In the genomic region with DNA sequence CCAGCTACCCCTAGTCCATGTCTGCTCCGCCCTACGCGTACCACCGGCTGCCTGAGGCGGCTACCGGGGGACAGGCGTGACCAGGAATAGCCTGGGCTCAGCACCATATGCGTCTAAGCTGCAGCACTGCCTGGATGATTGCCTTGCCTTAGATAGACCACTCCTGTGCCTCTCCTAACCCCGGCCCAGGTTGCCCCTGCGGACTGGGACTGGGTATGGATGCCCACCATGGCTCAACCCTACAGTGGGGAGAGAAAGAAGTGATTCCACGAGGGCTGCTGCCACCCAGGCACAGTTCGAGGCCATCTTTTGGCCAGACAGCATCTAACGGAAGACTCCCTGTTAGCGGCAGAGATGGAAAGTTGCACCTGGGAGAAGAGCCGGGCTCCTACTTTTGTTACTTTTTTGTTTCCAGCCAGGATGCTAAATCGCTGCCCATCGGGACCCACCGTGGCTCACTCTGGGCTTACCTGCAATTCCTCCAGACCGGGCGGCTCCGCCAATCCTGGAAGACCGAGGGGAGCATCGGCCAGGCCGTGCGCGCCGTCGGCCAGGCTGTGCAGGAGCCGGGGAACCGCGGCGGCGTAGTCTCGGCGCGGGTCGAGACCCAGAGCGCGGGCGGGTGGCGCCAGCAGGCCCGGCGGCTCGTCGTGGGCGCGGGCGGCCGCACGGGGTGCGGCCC, we compare ENCODE assay signal across 9 mouse cellular contexts. TPM values are rescaled to one million over a fixed set of nuclear protein-coding genes. Genes with fewer than 3 reads are reported as not detected.
DNase-seq lines count a peak whose midpoint lies in the region; ATAC-seq lines count a peak whose summit lies in the region.
"Had no signal": no experiment of that assay in that cellular context is flagged by ENCODE, and none has a peak within 500 bp of the region (broad histone marks: within the 10 kb centered on the region; RNA-seq: fewer than 3 reads in every experiment).

No protein-coding gene starts in this region.

- peak overlapping the region; percentile 28 for H3K4me3 ChIP-seq in liver, embryonic 12.5 days
- H3K4me3 ChIP-seq in stomach, embryonic 15.5 days (replicated peaks): peak overlapping the region; percentile 36

- H3K36me3 ChIP-seq in liver, embryonic 12.5 days: no peaks in the 10 kb centered on the region
- H3K36me3 ChIP-seq in stomach, embryonic 15.5 days: no peaks in the 10 kb centered on the region

- peak overlapping the region; percentile 46 for H3K4me2 ChIP-seq in liver, embryonic 12.5 days
- H3K4me2 ChIP-seq in stomach, embryonic 15.5 days: peak overlapping the region; percentile 57

- peak; percentile 35 for DNase-seq in embryo, embryonic 10.5 days (ENCODE audit: low spot score)
- no peak for DNase-seq in embryo, embryonic 10 days (ENCODE audit: low spot score)
- DNase-seq in retina, postnatal 1 day: peak; percentile 31
- DNase-seq in retina, embryonic 14.5 days (ENCODE audit: low spot score): no peak
- DNase-seq in adrenal gland, adult 2 months: no peak
- no peak for DNase-seq in layer of hippocampus, postnatal 36 days

- H3K9me3 ChIP-seq in liver, embryonic 12.5 days (replicated peaks): no peaks in the 10 kb centered on the region
- no peaks in the 10 kb centered on the region for H3K9me3 ChIP-seq in stomach, embryonic 15.5 days

- WGBS in liver, embryonic 12.5 days (ENCODE audit: insufficient replicate concordance): 3% methylated on average over 51 of the region's 51 CpGs
- WGBS in stomach, embryonic 15.5 days: 4% methylated on average over 51 of the region's 51 CpGs

- no peak overlapping the region for H3K27ac ChIP-seq in liver, embryonic 12.5 days
- no peak overlapping the region for H3K27ac ChIP-seq in stomach, embryonic 15.5 days

- peaks cover 100% of the 10 kb centered on the region for H3K27me3 ChIP-seq in liver, embryonic 12.5 days (replicated peaks)
- peaks cover 95% of the 10 kb centered on the region for H3K27me3 ChIP-seq in stomach, embryonic 15.5 days (replicated peaks)

- no peak overlapping the region for H3K9ac ChIP-seq in liver, embryonic 12.5 days
- no peak overlapping the region for H3K9ac ChIP-seq in stomach, embryonic 15.5 days

- peaks cover 12% of the 10 kb centered on the region for H3K4me1 ChIP-seq in liver, embryonic 12.5 days
- H3K4me1 ChIP-seq in stomach, embryonic 15.5 days: peaks cover 21% of the 10 kb centered on the region

- no peak for ATAC-seq in liver, embryonic 12.5 days
- no peak for ATAC-seq in stomach, embryonic 15.5 days (ENCODE audit: insufficient read depth, low FRiP score, low read depth)

RNA-seq across cellular contexts. Expression of gene Tfap2e, which starts 1.2 kb away (rescaled TPM):
- polyA plus RNA-seq in liver, embryonic 12.5 days (2016; fragmentation: Nextera tagmentation; extraction: Ambion mirVana): not detected in 2 replicates
- polyA plus RNA-seq in stomach, embryonic 15.5 days (2015; fragmentation: Nextera tagmentation; extraction: Ambion mirVana): not detected in 2 replicates
- not detected for total RNA-seq in adrenal gland, adult 2 months (2021)
- not detected in 2 replicates for polyA plus RNA-seq in adrenal gland, adult 2 months (2012; rRNA removed)
- total RNA-seq in layer of hippocampus, postnatal 36 days (2021): not detected
- total RNA-seq: left cerebral cortex, postnatal 10 days had no signal

RNA-seq across cellular contexts. Expression of gene Ncdn, which starts 18.4 kb away (rescaled TPM):
- polyA plus RNA-seq in liver, embryonic 12.5 days (2016; fragmentation: Nextera tagmentation; extraction: Ambion mirVana): 14.7 and 15.2 TPM in 2 replicates
- 24.7 and 26.9 TPM in 2 replicates for polyA plus RNA-seq in stomach, embryonic 15.5 days (2015; fragmentation: Nextera tagmentation; extraction: Ambion mirVana)
- 10 to 100 TPM; 32.4 to 36.4 TPM for total RNA-seq in adrenal gland, adult 2 months (2021)
- polyA plus RNA-seq in adrenal gland, adult 2 months (2012; rRNA removed): 66.6 and 82.2 TPM in 2 replicates
- total RNA-seq in layer of hippocampus, postnatal 36 days (2021): 1,000 to 10,000 TPM; 1,851 to 1,927 TPM

RNA-seq across cellular contexts. Expression of gene AU040320, which starts 18.5 kb away (rescaled TPM):
- polyA plus RNA-seq in liver, embryonic 12.5 days (2016; fragmentation: Nextera tagmentation; extraction: Ambion mirVana): 10.3 and 10.8 TPM in 2 replicates
- 20.2 and 29.9 TPM in 2 replicates for polyA plus RNA-seq in stomach, embryonic 15.5 days (2015; fragmentation: Nextera tagmentation; extraction: Ambion mirVana)
- total RNA-seq in adrenal gland, adult 2 months (2021): 10 to 100 TPM; 36.6 to 40.7 TPM
- 29.0 and 35.2 TPM in 2 replicates for polyA plus RNA-seq in adrenal gland, adult 2 months (2012; rRNA removed)
- total RNA-seq in layer of hippocampus, postnatal 36 days (2021): 10 to 100 TPM; 65.6 to 66.1 TPM

RNA-seq across cellular contexts. Expression of gene Psmb2, which starts 57.4 kb away (rescaled TPM):
- 367 and 374 TPM in 2 replicates for polyA plus RNA-seq in liver, embryonic 12.5 days (2016; fragmentation: Nextera tagmentation; extraction: Ambion mirVana)
- polyA plus RNA-seq in stomach, embryonic 15.5 days (2015; fragmentation: Nextera tagmentation; extraction: Ambion mirVana): 475 and 493 TPM in 2 replicates
- 100 to 1,000 TPM; 159 to 189 TPM for total RNA-seq in adrenal gland, adult 2 months (2021)
- 133 and 175 TPM in 2 replicates for polyA plus RNA-seq in adrenal gland, adult 2 months (2012; rRNA removed)
- 100 to 1,000 TPM; 103 to 111 TPM for total RNA-seq in layer of hippocampus, postnatal 36 days (2021)

Comparison
In these comparisons a context has a peak if more than half of its experiments do, and no peak if none do; other contexts are left out.
1. DNase-seq: peak in embryo, embryonic 10.5 days (single experiment) and retina, postnatal 1 day (single experiment); none in embryo, embryonic 10 days (single experiment), retina, embryonic 14.5 days (single experiment), adrenal gland, adult 2 months (single experiment) and layer of hippocampus, postnatal 36 days (0 of 2).